Mouse (Mus musculus) heart, adult 2 months (tissue): ENCODE measurements around the gene Otc.

Experiments
- CTCF ChIP-seq: fragments of 200-600 bp; IDR thresholded peaks from 2 replicates; pipeline ENCODE4 v1.8.1; 2022; ENCODE audit warnings: antibody characterized with exemption, mild to moderate bottlenecking, moderate library complexity
- EP300 ChIP-seq: fragments of 200-500 bp; IDR thresholded peaks from 2 replicates; pipeline ENCODE4 v1.6.1; 2011; ENCODE audit warnings: low read depth, low read length, control low read depth; ENCODE audit not compliant: insufficient read depth
- POLR2A ChIP-seq: fragments of 200-500 bp; IDR thresholded peaks from 2 replicates; pipeline ENCODE4 v1.6.1; 2011; ENCODE audit warnings: mild to moderate bottlenecking, low read depth, low read length, control low read depth; ENCODE audit not compliant: insufficient read depth

GRCm38 (mm10) chrX:10239515-10239914, 12.6 kb upstream of the Otc start:
- TF ChIP-seq POLR2A: no peak
- no peak for TF ChIP-seq EP300
- no peak for TF ChIP-seq CTCF
